11 mouse cellular contexts compared by ENCODE assay signal in genomic region chr2:92486911-92487310, GRCm38 (mm10).
"Had no signal": no experiment of that assay in that cellular context is flagged by ENCODE, and none has a peak within 500 bp of the region (broad histone marks: within the 10 kb centered on the region; RNA-seq: fewer than 3 reads in every experiment).

No protein-coding gene starts in this region.

- H3K36me3 ChIP-seq: heart, embryonic 10.5 days; heart, embryonic 12.5 days; intestine, embryonic 15.5 days; kidney, embryonic 15.5 days; limb, embryonic 13.5 days; limb, embryonic 15.5 days; liver, embryonic 12.5 days had no signal

- H3K9me3 ChIP-seq: heart, embryonic 10.5 days; heart, embryonic 12.5 days; intestine, embryonic 15.5 days; kidney, embryonic 15.5 days; limb, embryonic 13.5 days; limb, embryonic 15.5 days; liver, embryonic 12.5 days had no signal

- H3K4me3 ChIP-seq: heart, embryonic 10.5 days; heart, embryonic 12.5 days; intestine, embryonic 15.5 days; kidney, embryonic 15.5 days; limb, embryonic 13.5 days; liver, embryonic 12.5 days had no signal

- H3K27ac ChIP-seq: heart, embryonic 10.5 days; hindbrain, embryonic 14.5 days; hindbrain, postnatal 0 days; intestine, embryonic 15.5 days; kidney, embryonic 15.5 days; kidney, postnatal 0 days; limb, embryonic 13.5 days; limb, embryonic 15.5 days; liver, embryonic 12.5 days; liver, embryonic 14.5 days had no signal

- H3K9ac ChIP-seq: heart, embryonic 12.5 days; hindbrain, embryonic 14.5 days; intestine, embryonic 15.5 days; kidney, embryonic 15.5 days; limb, embryonic 13.5 days; limb, embryonic 15.5 days; liver, embryonic 12.5 days; liver, embryonic 14.5 days had no signal
